Mouse (Mus musculus) midbrain, embryonic 13.5 days (tissue): ENCODE measurements around the gene Ugt1a2. TPM values are rescaled to one million over a fixed set of nuclear protein-coding genes. Genes with fewer than 3 reads are reported as not detected.

ENCODE experiments used
- ATAC-seq: fragments of 200-750 bp; cut with Nextera tagmentation; 2 replicates; pipeline ENCODE4 v1.8.0; 2017; ENCODE audit warnings: mild to moderate bottlenecking, moderate TSS enrichment, moderate library complexity
- H3K27ac ChIP-seq: fragments of 300-500 bp; sonication (generic); 2 replicates; pipeline ENCODE4 v1.5.1; 2015; ENCODE audit warnings: inconsistent platforms, mild to moderate bottlenecking, moderate library complexity
- H3K27me3 ChIP-seq: fragments of 300-500 bp; sonication (generic); 2 replicates; pipeline ENCODE4 v1.6.1; 2015; ENCODE audit warnings: mild to moderate bottlenecking, inconsistent platforms
- H3K36me3 ChIP-seq: fragments of 300-500 bp; sonication (generic); 2 replicates; pipeline ENCODE4 v1.6.1; 2015; ENCODE audit warnings: mild to moderate bottlenecking, inconsistent platforms
- H3K4me1 ChIP-seq: fragments of 300-500 bp; sonication (generic); replicated peaks from 2 replicates; pipeline ENCODE4 v1.6.1; 2015; ENCODE audit warnings: inconsistent platforms
- H3K4me2 ChIP-seq: fragments of 300-500 bp; sonication (generic); replicated peaks from 2 replicates; pipeline ENCODE4 v1.6.1; 2015; ENCODE audit warnings: moderate library complexity, mild to moderate bottlenecking, inconsistent platforms
- H3K4me3 ChIP-seq: fragments of 300-500 bp; sonication (generic); replicated peaks from 2 replicates; pipeline ENCODE4 v1.5.1; 2015; ENCODE audit warnings: mild to moderate bottlenecking, inconsistent platforms
- H3K9ac ChIP-seq: fragments of 300-500 bp; sonication (generic); replicated peaks from 2 replicates; pipeline ENCODE4 v1.6.1; 2015; ENCODE audit warnings: mild to moderate bottlenecking, inconsistent platforms
- H3K9me3 ChIP-seq: fragments of 300-500 bp; sonication (generic); 2 replicates; pipeline ENCODE4 v1.6.1; 2016; ENCODE audit warnings: mild to moderate bottlenecking, inconsistent platforms
- WGBS: fragments of 180-500 bp; shearing (Covaris S2); methylation state at CpG from one replicate; pipeline ENCODE4 v1.1.7; 2015; 5-methylcytosine and 5-hydroxymethylcytosine counted together
- polyA plus RNA-seq: library from polyadenylated mRNA; unstranded; fragments of >200 nt; fragmentation: Nextera tagmentation; extraction: Ambion mirVana; gene quantifications from 2 replicates; pipeline ENCODE4 v1.2.1, GENCODE M21; 2015

Ugt1a2 gene
- polyA plus RNA-seq, 1 experiment from 2014 or later, result 0.09 TPM

DNA sequence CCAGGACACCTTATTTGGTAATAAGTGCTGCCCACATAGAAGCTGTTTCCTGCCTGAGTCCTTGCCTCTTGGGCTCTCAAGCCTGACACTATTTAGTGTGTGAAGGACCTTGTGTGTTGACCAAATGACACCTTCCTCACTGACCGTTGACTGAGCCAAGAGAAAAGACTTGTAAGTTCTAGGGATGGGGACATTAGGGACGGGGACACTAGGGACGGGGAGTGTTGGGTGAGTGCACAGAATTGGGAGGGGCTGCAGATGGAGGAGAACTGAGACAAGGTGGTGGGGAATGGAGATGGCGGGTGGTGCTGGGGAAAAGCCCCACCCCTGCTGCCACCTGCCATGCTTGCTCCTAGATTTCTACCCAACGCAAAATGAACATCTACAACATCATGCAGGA, 29.6 kb downstream of the Ugt1a2 start:
- no peaks in the 10 kb centered on the region for H3K27me3 ChIP-seq
- H3K4me3 ChIP-seq, result no peak overlapping the region
- WGBS, result 85% methylated on average over 5 of the region's 5 CpGs
- peaks cover 98% of the 10 kb centered on the region for H3K9me3 ChIP-seq
- ATAC-seq, result no peak
- H3K4me2 ChIP-seq, result no peak overlapping the region
- H3K4me1 ChIP-seq, result no peaks in the 10 kb centered on the region
- no peaks in the 10 kb centered on the region for H3K36me3 ChIP-seq
- no peak overlapping the region for H3K27ac ChIP-seq
- H3K9ac ChIP-seq, result no peak overlapping the region

DNA sequence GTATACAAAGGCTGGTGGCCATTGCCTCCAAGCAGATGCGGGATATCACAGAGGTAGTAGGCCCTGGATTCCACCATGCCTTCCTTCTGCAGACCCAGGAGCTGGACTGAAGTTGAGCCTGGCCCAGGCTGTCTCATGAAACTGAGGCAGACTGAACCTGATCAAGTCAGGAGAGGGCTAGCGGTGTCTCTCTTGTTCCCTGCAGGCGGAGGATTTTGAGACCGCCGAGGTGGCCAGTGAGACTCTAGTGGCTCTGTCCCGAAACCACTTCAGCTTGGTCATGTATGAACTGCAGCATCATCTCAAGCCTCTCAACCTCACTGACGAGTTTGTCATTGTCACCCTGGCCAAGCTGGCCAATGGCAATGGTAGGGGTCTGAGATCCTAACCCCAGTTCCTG, 30.0 kb downstream of the Ugt1a2 start:
- Histone ChIP-seq H3K4me1 (no peaks in the 10 kb centered on the region), H3K4me3 (no peak overlapping the region), H3K9ac (no peak overlapping the region), H3K27me3 (no peaks in the 10 kb centered on the region), H3K9me3 (peaks cover 100% of the 10 kb centered on the region), H3K36me3 (no peaks in the 10 kb centered on the region), H3K27ac (no peak overlapping the region), H3K4me2 (no peak overlapping the region)
- WGBS, result 73% methylated on average over 7 of the region's 7 CpGs
- 0 out of 2 replicates have a peak, but pooled peaks have one; percentile 1 for ATAC-seq

DNA sequence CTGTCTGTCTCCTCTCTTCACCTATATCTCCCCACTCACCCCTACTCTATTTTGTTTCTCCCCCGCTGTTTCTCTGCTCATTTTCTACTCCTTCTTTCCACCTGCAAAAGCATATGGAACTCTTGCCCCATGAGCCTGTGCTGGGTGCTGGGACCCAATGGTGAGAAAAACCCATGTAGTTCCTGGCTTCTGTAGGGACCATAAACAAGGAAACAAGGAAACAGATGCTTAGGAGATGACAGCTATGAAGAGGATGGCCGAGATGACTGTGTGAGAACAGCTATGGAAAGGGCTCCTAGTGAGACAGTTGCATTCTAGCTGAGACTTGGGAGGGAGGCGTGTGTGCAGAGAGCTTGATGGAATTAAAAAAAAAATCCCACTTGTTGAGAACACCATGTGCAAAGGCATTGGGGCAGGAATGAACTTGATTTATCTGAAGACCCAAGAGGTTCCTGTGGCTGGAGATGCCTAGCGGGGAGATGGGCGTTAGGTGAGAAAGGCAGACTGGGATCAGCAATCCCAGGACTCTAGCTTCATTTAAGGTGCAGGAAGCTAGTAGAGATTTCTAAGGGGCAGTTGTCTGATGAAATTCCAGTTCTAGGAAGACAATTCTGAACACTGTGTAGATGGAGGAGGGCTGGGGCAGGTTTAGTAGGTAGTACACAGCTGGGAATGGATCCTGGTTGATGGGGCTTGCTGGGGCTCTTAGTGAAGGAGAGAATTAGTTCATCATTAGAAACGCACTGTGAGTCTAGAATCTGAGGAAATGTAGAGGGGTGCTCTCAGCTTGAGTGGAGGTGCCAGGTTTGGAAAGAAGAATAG, 30.8 kb downstream of the Ugt1a2 start:
- no peaks in the 10 kb centered on the region for H3K4me1 ChIP-seq
- peaks cover 100% of the 10 kb centered on the region for H3K9me3 ChIP-seq
- no peak overlapping the region for H3K27ac ChIP-seq
- 76% methylated on average over 6 of the region's 6 CpGs for WGBS
- H3K36me3 ChIP-seq, result no peaks in the 10 kb centered on the region
- no peaks in the 10 kb centered on the region for H3K27me3 ChIP-seq
- ATAC-seq, result no peak
- no peak overlapping the region for H3K4me2 ChIP-seq
- no peak overlapping the region for H3K9ac ChIP-seq
- H3K4me3 ChIP-seq, result no peak overlapping the region

DNA sequence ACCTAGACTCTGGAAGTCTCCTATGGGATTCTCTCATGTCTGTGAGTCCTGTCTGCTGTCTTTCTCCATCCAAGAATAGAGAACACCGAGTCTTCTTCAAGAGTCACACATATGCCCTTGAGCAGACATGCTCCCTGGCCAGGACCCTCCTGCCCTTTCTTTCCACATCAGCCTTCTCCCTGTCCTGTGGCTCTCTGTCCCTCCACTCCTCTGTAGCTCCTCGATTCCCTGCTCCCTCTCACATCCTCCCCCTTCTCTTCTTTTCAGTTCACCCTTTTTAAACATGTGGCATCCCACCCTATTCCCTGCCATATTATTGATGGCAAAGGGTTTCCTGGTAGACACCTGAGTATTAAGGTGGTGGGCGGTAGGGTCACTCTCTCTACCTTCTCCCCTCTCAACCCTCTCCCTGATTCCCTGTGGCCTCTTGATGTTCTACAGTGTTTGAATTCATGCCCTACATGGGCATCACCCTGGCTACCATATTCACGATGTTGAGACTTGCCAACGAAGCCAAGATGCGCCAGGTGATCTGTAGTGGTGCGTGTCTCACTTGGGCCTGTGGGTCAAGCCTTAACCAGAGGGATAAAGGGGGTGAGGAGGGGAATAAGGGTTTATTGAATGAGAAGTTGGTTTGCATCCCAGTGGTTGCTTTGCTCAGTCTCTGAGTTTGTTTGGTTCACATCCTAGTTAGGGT, 31.6 kb downstream of the Ugt1a2 start:
- no peak for ATAC-seq
- no peak overlapping the region for H3K4me3 ChIP-seq
- no peaks in the 10 kb centered on the region for H3K36me3 ChIP-seq
- H3K9me3 ChIP-seq, result peaks cover 97% of the 10 kb centered on the region
- 69% methylated on average over 7 of the region's 7 CpGs for WGBS
- no peaks in the 10 kb centered on the region for H3K27me3 ChIP-seq
- no peak overlapping the region for H3K9ac ChIP-seq
- no peak overlapping the region for H3K27ac ChIP-seq
- H3K4me2 ChIP-seq, result no peak overlapping the region
- H3K4me1 ChIP-seq, result no peaks in the 10 kb centered on the region

DNA sequence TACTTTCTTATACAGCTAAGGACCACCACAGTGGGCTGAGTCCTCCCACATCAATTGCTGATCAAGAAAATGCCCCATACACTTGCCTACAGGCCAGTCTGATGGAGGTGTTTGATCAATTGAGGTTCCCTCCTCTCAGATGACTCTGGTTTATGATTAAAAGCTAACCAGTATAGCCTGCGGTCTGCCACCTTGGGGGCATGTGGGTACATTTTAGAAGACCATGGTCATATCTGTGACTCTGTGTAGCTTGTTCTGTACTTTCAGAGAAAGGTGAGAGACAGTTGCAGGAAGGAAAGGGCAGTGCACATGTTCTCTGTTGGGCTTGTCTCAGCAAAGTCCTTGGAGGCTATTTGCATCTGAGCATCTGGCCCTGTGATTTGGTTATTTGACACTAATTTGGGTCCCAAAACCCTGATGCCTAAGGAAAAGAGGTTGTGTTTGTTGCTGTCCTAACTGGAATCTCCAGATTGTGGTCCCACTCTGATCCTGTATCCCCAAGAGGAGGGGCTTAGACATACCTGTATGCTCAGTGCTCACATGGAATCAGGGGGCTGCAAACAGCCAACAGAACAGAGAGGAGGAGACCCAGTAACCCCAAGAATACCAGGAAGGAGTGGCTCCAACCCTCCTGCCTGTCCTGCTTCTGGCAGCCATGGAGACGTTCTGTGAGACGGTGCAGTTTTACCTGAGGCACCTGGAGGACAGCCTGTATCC, 32.4 kb downstream of the Ugt1a2 start:
- no peak overlapping the region for H3K4me3 ChIP-seq
- H3K9ac ChIP-seq, result no peak overlapping the region
- no peaks in the 10 kb centered on the region for H3K4me1 ChIP-seq
- 60% methylated on average over 3 of the region's 3 CpGs for WGBS
- no peak overlapping the region for H3K4me2 ChIP-seq
- H3K27me3 ChIP-seq, result no peaks in the 10 kb centered on the region
- ATAC-seq, result no peak
- H3K36me3 ChIP-seq, result no peaks in the 10 kb centered on the region
- no peak overlapping the region for H3K27ac ChIP-seq
- H3K9me3 ChIP-seq, result peaks cover 97% of the 10 kb centered on the region

DNA sequence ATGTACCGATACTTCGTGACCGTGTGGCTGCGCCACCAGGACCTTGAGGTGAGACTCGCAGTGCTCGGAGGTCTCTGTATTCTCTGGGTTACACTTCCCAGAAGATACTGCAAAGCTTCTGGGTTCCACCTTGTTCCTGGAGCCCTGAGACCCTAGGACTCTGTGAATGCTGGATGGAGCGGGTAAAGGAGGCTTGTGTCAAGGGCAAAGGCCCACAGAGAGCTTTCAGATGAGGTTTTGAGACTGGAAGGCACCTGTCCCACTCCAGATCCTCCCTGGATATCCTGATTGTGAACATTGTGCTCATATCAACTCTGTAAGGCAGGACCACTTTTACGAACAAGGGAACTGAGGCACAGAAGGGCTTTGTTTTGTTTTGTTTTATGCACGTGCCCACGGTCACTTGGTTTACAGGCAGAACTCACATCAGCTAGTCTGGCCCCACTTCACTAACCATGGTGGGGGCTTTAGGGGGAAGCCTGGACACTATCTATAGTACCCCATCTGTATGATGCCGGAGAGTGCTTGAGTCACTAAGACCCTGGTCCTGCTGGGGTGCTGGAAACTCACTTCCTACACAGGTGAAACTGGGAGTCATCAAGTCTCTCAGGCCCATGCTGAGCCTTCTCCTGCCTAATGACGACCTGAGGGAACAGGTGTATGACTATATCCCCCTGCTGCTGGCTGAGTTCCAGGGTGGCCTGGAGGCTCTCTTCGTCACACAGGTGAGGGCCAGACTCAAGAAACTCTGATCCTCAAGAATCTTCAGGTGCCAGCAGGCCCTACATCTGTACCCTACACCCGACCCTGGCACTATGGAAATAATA, 33.2 kb downstream of the Ugt1a2 start:
- 68% methylated on average over 14 of the region's 14 CpGs for WGBS
- H3K4me1 ChIP-seq, result no peaks in the 10 kb centered on the region
- no peak for ATAC-seq

DNA sequence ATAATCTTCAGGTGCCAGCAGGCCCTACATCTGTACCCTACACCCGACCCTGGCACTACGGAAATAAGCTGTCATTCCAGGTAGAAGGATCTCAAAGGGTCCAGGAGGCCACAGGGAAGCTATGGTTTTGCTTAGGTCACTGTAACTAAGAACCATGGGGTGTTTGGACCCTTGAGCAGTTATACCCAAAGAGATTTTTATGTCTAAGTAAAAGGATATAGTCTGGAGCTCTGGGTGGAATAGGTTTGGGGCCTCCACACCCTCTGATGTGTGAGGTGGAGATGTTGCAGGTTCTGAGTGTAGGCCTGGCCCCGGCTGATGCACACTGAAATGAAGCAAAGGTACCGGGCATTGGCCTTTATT, 33.8 kb downstream of the Ugt1a2 start:
- Histone ChIP-seq H3K4me2 (no peak overlapping the region), H3K9me3 (peaks cover 97% of the 10 kb centered on the region), H3K4me3 (no peak overlapping the region), H3K9ac (no peak overlapping the region), H3K27me3 (no peaks in the 10 kb centered on the region), H3K4me1 (no peaks in the 10 kb centered on the region), H3K27ac (no peak overlapping the region), H3K36me3 (no peaks in the 10 kb centered on the region)
- WGBS, result 62% methylated on average over 4 of the region's 4 CpGs
- no peak for ATAC-seq

More for the DNA sequence above, 33.2 kb downstream of the Ugt1a2 start:
- no peaks in the 10 kb centered on the region for H3K36me3 ChIP-seq
- H3K27ac ChIP-seq, result no peak overlapping the region
- H3K27me3 ChIP-seq, result no peaks in the 10 kb centered on the region
- H3K9ac ChIP-seq, result no peak overlapping the region
- H3K4me3 ChIP-seq, result no peak overlapping the region
- H3K9me3 ChIP-seq, result peaks cover 97% of the 10 kb centered on the region
- H3K4me2 ChIP-seq, result no peak overlapping the region

DNA sequence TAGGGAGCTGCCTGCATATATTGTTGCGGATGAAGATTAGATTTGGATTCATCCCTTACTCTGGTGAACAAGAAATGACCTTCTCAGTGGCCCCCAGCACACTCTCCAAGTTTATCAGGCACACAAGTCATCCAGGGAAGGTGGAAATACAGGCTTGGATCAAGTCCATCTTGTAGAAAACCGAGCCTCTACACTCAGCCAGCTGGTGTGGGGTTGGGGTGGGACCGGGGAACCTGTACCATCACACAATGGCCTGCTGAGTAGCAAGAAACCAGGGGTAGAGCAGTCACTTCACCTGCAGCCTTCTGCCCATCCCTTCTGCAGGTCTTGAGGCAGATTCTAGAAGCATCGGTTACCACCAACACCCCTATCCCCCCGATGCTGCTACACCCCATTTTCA, 34.2 kb downstream of the Ugt1a2 start:
- H3K9me3 ChIP-seq, result peaks cover 97% of the 10 kb centered on the region
- no peak for ATAC-seq
- H3K27ac ChIP-seq, result no peak overlapping the region
- no peak overlapping the region for H3K4me3 ChIP-seq
- H3K36me3 ChIP-seq, result no peaks in the 10 kb centered on the region
- no peaks in the 10 kb centered on the region for H3K4me1 ChIP-seq
- H3K9ac ChIP-seq, result no peak overlapping the region
- no peak overlapping the region for H3K4me2 ChIP-seq
- 43% methylated on average over 5 of the region's 5 CpGs for whole genome bisulfite sequencing
- no peaks in the 10 kb centered on the region for H3K27me3 ChIP-seq

DNA sequence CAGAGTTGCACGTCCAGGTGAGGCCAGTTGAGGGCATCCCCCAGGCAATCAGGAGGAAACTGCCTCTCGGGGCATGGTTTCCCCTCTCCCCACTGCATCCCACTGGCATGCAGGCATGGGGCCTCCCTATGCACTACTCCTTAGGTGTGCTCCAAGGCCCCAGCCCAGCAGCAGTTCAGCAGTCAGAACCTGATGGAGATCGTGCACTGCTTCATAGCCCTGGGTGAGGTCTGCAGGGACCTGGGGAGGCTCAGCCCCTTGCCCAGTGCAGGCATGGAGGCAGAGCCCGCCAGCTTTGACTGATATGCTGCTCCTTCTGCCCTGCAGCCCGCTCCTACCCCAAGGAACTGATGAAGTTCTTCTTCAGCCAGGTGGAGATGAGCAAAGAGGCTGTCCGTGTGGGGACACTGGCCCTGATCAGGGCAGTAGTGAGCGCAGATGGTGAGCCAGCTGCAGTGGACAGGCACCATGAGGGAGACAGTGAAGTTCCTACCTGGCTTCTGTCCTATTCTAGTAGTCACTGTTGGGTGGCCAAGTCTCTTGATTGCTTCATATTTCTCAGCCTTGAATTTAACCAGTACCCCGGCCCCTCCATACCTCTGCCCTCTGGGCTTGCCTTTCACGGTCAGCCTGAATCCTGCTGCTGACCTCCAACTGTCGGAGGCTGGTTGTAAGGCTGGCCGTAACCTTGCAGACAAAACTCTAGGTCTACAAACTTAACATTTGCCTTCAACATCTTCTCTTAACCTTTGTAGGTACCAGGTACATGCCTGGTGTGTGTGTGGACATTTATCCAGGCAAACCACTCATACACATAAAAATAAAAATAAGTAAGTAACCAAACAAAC, 34.9 kb downstream of the Ugt1a2 start:
- Histone ChIP-seq H3K27ac (no peak overlapping the region), H3K4me3 (no peak overlapping the region), H3K4me2 (no peak overlapping the region), H3K9me3 (peaks cover 97% of the 10 kb centered on the region), H3K36me3 (no peaks in the 10 kb centered on the region), H3K4me1 (no peaks in the 10 kb centered on the region), H3K27me3 (no peaks in the 10 kb centered on the region), H3K9ac (no peak overlapping the region)
- ATAC-seq, result peak; percentile 31
- WGBS, result 65% methylated on average over 11 of the region's 11 CpGs

DNA sequence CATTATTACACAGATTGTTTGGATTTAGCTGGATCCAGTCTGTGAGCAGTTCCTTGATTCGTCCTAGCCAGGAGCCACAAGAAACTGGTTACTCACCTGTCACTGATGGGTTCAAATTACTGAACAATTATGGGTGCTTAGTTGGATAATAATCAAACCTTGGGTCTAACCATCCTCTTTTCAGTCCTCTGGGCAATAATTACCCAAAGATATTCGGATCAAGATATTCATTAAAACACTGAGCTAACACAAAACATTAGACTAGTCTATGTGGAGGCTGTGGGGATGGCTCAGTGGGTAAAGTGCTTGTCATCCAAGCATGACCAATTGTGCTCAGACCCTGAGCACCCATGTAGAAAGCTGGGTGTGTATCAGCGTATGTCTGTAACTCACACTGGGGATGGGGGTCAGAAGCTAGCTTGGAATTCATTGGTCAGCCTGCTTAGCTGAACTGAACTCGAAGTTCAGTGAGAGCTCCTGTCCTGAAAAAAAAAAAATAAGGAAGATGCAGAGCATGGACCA, 35.6 kb downstream of the Ugt1a2 start:
- Histone ChIP-seq H3K4me2 (no peak overlapping the region), H3K36me3 (no peaks in the 10 kb centered on the region), H3K27me3 (no peaks in the 10 kb centered on the region), H3K9me3 (peaks cover 97% of the 10 kb centered on the region), H3K4me3 (no peak overlapping the region), H3K9ac (no peak overlapping the region), H3K4me1 (no peaks in the 10 kb centered on the region), H3K27ac (no peak overlapping the region)
- WGBS, result 61% methylated on average over 4 of the region's 4 CpGs
- no peak for ATAC-seq

DNA sequence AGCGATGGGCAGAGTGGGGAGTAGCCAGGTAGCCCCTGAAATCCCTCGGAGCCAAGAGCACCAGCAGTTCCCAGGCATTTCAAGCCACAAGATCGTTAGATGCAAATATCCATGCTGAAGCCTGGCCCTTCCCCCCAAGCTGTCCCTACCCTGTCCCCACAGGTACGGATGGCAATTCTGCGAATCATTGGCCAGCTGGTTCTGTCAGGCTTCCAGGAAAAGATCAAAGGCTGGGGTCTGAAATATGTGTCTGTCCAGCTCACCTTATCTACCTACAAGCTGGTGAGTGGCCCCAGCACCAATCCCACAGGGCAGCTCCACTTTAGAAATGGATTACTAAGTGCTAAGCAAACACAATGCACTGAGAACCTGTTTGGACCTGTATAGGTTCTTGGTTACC, 36.9 kb downstream of the Ugt1a2 start:
- no peaks in the 10 kb centered on the region for H3K27me3 ChIP-seq
- no peak overlapping the region for H3K9ac ChIP-seq
- H3K27ac ChIP-seq, result no peak overlapping the region
- H3K4me3 ChIP-seq, result no peak overlapping the region
- peaks cover 95% of the 10 kb centered on the region for H3K9me3 ChIP-seq
- H3K4me2 ChIP-seq, result no peak overlapping the region
- 79% methylated on average over 5 of the region's 5 CpGs for WGBS
- no peaks in the 10 kb centered on the region for H3K4me1 ChIP-seq
- no peaks in the 10 kb centered on the region for H3K36me3 ChIP-seq
- no peak for ATAC-seq
